Mouse (Mus musculus) CH12.LX (cell line): ENCODE measurements around the gene Olfr350. TPM values are rescaled to one million over a fixed set of nuclear protein-coding genes. Genes with fewer than 3 reads are reported as not detected.

ENCODE experiments used
- DNase-seq: peaks from one replicate; pipeline ENCODE4 v3.0.0-alpha.2; 2013; ENCODE audit errors: extremely low read depth
- H3K27ac ChIP-seq: 2 replicates; pipeline ENCODE4 v1.5.1; 2012; ENCODE audit warnings: low read depth, mild to moderate bottlenecking, control low read depth, moderate library complexity; ENCODE audit not compliant: insufficient read depth
- H3K27me3 ChIP-seq: replicated peaks from 2 replicates; pipeline ENCODE3; 2012; ENCODE audit warnings: inconsistent platforms
- H3K36me3 ChIP-seq, 2 experiments: replicated peaks in 1 of 2; 2 replicates each; pipeline versions ENCODE3 to v1.6.1; 2012; ENCODE audit warnings: inconsistent platforms in 1 of 2, low read length in 1 of 2, mild to moderate bottlenecking in 1 of 2, mixed read lengths in 1 of 2, moderate library complexity in 1 of 2; ENCODE audit not compliant: control insufficient read depth in 1 of 2, insufficient read depth in 1 of 2
- H3K4me1 ChIP-seq, 2 experiments: 2 replicates each; pipeline ENCODE4 v1.6.1; 2012; ENCODE audit warnings: inconsistent platforms in 1 of 2, moderate library complexity in 1 of 2; ENCODE audit not compliant: insufficient read depth in 2 of 2, control insufficient read depth in 1 of 2
- H3K4me2 ChIP-seq: 2 replicates; pipeline ENCODE4 v1.6.1; 2012; ENCODE audit warnings: low read depth, mild to moderate bottlenecking, control low read depth; ENCODE audit not compliant: poor library complexity, insufficient read depth, severe bottlenecking
- H3K4me3 ChIP-seq, 3 experiments: fragments of 150-350 bp in 1 of 3; sonication (generic) in 1 of 3; replicated peaks in 1 of 3; 2 replicates each; pipeline versions ENCODE3 to v1.5.1; 2011 to 2012; ENCODE audit warnings: low read depth in 2 of 3, low read length in 2 of 3, mild to moderate bottlenecking in 2 of 3, moderate library complexity in 2 of 3, control low read depth in 1 of 3, improper control_type of control experiment in 1 of 3, inconsistent platforms in 1 of 3, mixed read lengths in 1 of 3; ENCODE audit not compliant: poor library complexity in 1 of 3
- H3K79me2 ChIP-seq: replicated peaks from 2 replicates; pipeline ENCODE4 v1.6.1; 2012; ENCODE audit warnings: mild to moderate bottlenecking, moderate library complexity; ENCODE audit not compliant: control insufficient read depth, poor library complexity, insufficient read depth, severe bottlenecking; ENCODE audit errors: extremely low read depth
- H3K9ac ChIP-seq: 2 replicates; pipeline ENCODE4 v1.6.1; 2012; ENCODE audit warnings: low read depth, mild to moderate bottlenecking, control low read depth, moderate library complexity; ENCODE audit not compliant: insufficient read depth
- H3K9me3 ChIP-seq: replicated peaks from 2 replicates; pipeline ENCODE3; 2012; ENCODE audit warnings: low read length, inconsistent platforms, mixed read lengths
- BHLHE40 ChIP-seq: IDR thresholded peaks from 2 replicates; pipeline ENCODE4 v1.6.1; 2011; ENCODE audit warnings: mild to moderate bottlenecking, low read depth, low read length, improper control_type of control experiment
- CHD2 ChIP-seq: IDR thresholded peaks from 2 replicates; pipeline ENCODE4 v1.6.1; 2011; ENCODE audit warnings: low read length, improper control_type of control experiment
- E2F4 ChIP-seq: IDR thresholded peaks from 2 replicates; pipeline ENCODE4 v1.6.1; 2011; ENCODE audit warnings: low read depth, low read length, improper control_type of control experiment; ENCODE audit not compliant: insufficient replicate concordance
- GABPA ChIP-seq: IDR thresholded peaks from 2 replicates; pipeline ENCODE4 v1.6.1; 2012; ENCODE audit warnings: low read depth, low read length, improper control_type of control experiment, inconsistent platforms; ENCODE audit not compliant: insufficient replicate concordance
- IRF4 ChIP-seq: IDR thresholded peaks from 2 replicates; pipeline ENCODE4 v1.6.1; 2014; ENCODE audit warnings: low read depth, mild to moderate bottlenecking, inconsistent platforms, low read length, improper control_type of control experiment
- JUN ChIP-seq: IDR thresholded peaks from 2 replicates; pipeline ENCODE4 v1.6.1; 2011; ENCODE audit warnings: low read depth, mild to moderate bottlenecking, low read length, improper control_type of control experiment, moderate library complexity; ENCODE audit not compliant: insufficient read depth
- MEF2A ChIP-seq: IDR thresholded peaks from 2 replicates; pipeline ENCODE4 v1.6.1; 2014; ENCODE audit warnings: low read depth, mild to moderate bottlenecking, inconsistent platforms, low read length, improper control_type of control experiment, borderline replicate concordance
- NELFE ChIP-seq: IDR thresholded peaks from 2 replicates; pipeline ENCODE4 v1.6.1; 2011; ENCODE audit warnings: low read depth, low read length, improper control_type of control experiment
- POLR2A ChIP-seq: IDR thresholded peaks from 2 replicates; pipeline ENCODE4 v1.6.1; 2011; ENCODE audit warnings: low read depth, mild to moderate bottlenecking, improper control_type of control experiment, low read length
- RAD21 ChIP-seq: IDR thresholded peaks from 2 replicates; pipeline ENCODE4 v1.6.1; 2011; ENCODE audit warnings: low read depth, mild to moderate bottlenecking, low read length, improper control_type of control experiment, moderate library complexity
- SIN3A ChIP-seq: IDR thresholded peaks from 2 replicates; pipeline ENCODE4 v1.6.1; 2012; ENCODE audit warnings: low read length, improper control_type of control experiment, inconsistent platforms
- SMC3 ChIP-seq: IDR thresholded peaks from 2 replicates; pipeline ENCODE4 v1.6.1; 2011; ENCODE audit warnings: low read depth, low read length, improper control_type of control experiment
- USF2 ChIP-seq: conservative IDR thresholded peaks from 2 replicates; pipeline ENCODE4 v1.6.1; 2011; ENCODE audit warnings: low read depth, low read length, improper control_type of control experiment
- ZKSCAN1 ChIP-seq: IDR thresholded peaks from 2 replicates; pipeline ENCODE4 v1.6.1; 2012; ENCODE audit warnings: low read depth, inconsistent platforms, low read length, improper control_type of control experiment, borderline replicate concordance
- ZNF384 ChIP-seq: IDR thresholded peaks from 2 replicates; pipeline ENCODE4 v1.6.1; 2012; ENCODE audit warnings: low read depth, low read length, improper control_type of control experiment, inconsistent platforms
- dilution Hi-C: fragments of 300-500 bp; cut with MboI; formaldehyde crosslinking; loops from 2 replicates; pipeline ENCODE4 v1.14.3; 2020; ENCODE audit warnings: low sequenced_read_pairs; ENCODE audit not compliant: extremely low pct_unique_long_range_greater_than_20kb, extremely low pct_ligation_motif_present
- in situ Hi-C: fragments of 300-500 bp; cut with MboI; formaldehyde crosslinking; loops from 3 replicates; pipeline ENCODE4 v1.14.3; 2019; ENCODE audit warnings: low sequenced_read_pairs, low pct_ligation_motif_present, low pct_unique_long_range_greater_than_20kb, mixed read lengths
- polyA plus RNA-seq: library from polyadenylated mRNA; unstranded; fragments of >175 nt; gene quantifications from 2 replicates; pipeline ENCODE4 v1.2.1, GENCODE M21; 2012; ENCODE audit warnings: low read depth; ENCODE audit not compliant: insufficient read length
- total RNA-seq, 2 experiments: library from RNA; depleted of rRNA; stranded (reverse); fragments of 300-350 nt in 1 of 2; fragments of >200 nt in 1 of 2; gene quantifications; 2 replicates each; pipeline ENCODE4 v1.2.3; 2012 to 2014

Olfr350 gene
- total and polyA plus RNA-seq, 3 experiments, result not detected

DNA sequence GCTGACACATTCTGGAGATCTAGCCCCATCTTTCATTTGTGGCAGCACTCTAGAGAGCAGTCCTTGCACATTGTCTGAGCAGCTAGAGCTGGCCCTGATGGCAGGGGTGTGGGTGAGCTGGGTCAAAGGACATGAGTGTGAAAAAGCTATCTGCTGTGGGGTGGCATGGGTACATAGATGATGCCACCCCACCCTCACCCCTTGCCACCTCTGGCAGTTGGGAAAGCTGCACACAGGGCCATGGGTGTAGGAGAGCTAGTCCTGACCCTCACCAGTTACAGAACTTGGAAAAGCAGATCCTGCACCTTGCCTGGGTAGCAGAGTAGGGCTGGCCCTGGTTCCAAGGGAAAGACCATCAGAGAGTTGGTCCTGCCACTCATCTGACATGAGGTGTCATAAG is 51.0 kb downstream of the Olfr350 start:
- H3K9ac ChIP-seq, result no peak overlapping the region
- dilution Hi-C loops (no loop called here), in situ Hi-C loops (no loop called here)
- peaks cover 21% of the 10 kb centered on the region for H3K27me3 ChIP-seq
- no peaks in the 10 kb centered on the region for H3K36me3 ChIP-seq
- H3K4me3 ChIP-seq, result no peak overlapping the region
- H3K79me2 ChIP-seq, result no peaks in the 10 kb centered on the region
- TF ChIP-seq E2F4, result no peak
- TF ChIP-seq RAD21, result no peak
- no peak for TF ChIP-seq MEF2A
- TF ChIP-seq SMC3, result no peak
- TF ChIP-seq GABPA, result no peak
- TF ChIP-seq BHLHE40, result no peak
- TF ChIP-seq IRF4, result no peak
- TF ChIP-seq ZKSCAN1, result no peak
- TF ChIP-seq ZNF384, result no peak
- no peak for TF ChIP-seq JUN
- no peak for TF ChIP-seq CHD2
- no peak for TF ChIP-seq POLR2A
- no peak for TF ChIP-seq NELFE
- TF ChIP-seq USF2, result no peak
- no peak for TF ChIP-seq SIN3A
- no peaks in the 10 kb centered on the region for H3K4me1 ChIP-seq
- no peaks in the 10 kb centered on the region for H3K9me3 ChIP-seq
- H3K4me2 ChIP-seq, result no peak overlapping the region
- DNase-seq, result no peak
- no peak overlapping the region for H3K27ac ChIP-seq

Other genes starting within 250 kb of the Olfr350 start
- not detected in 2 replicates for gene Olfr345, start 206.3 kb upstream of the Olfr350 start, total RNA-seq (2012; rRNA removed)
- not detected in 2 replicates for gene Olfr345, start 206.3 kb upstream of the Olfr350 start, total RNA-seq (2014; rRNA removed)
- gene Olfr345, start 206.3 kb upstream of the Olfr350 start, polyA plus RNA-seq, result not detected in 2 replicates
- not detected in 2 replicates for gene Olfr346, start 160.5 kb upstream of the Olfr350 start, total RNA-seq (2012; rRNA removed)
- not detected in 2 replicates for gene Olfr346, start 160.5 kb upstream of the Olfr350 start, total RNA-seq (2014; rRNA removed)
- not detected in 2 replicates for gene Olfr346, start 160.5 kb upstream of the Olfr350 start, polyA plus RNA-seq
- gene Olfr347, start 114.4 kb upstream of the Olfr350 start, total RNA-seq (2012; rRNA removed), result not detected in 2 replicates
- gene Olfr347, start 114.4 kb upstream of the Olfr350 start, total RNA-seq (2014; rRNA removed), result not detected in 2 replicates
- gene Olfr347, start 114.4 kb upstream of the Olfr350 start, polyA plus RNA-seq, result not detected in 2 replicates
- not detected in 2 replicates for gene Olfr348, start 62.0 kb upstream of the Olfr350 start, total RNA-seq (2012; rRNA removed)
- gene Olfr348, start 62.0 kb upstream of the Olfr350 start, total RNA-seq (2014; rRNA removed), result not detected in 2 replicates
- not detected in 2 replicates for gene Olfr348, start 62.0 kb upstream of the Olfr350 start, polyA plus RNA-seq
- gene Olfr50, start 55.8 kb upstream of the Olfr350 start, total RNA-seq (2012; rRNA removed), result not detected in 2 replicates
- gene Olfr50, start 55.8 kb upstream of the Olfr350 start, total RNA-seq (2014; rRNA removed), result not detected in 2 replicates
- not detected in 2 replicates for gene Olfr50, start 55.8 kb upstream of the Olfr350 start, polyA plus RNA-seq
- not detected in 2 replicates for gene Olfr3, start 29.3 kb upstream of the Olfr350 start, total RNA-seq (2012; rRNA removed)
- gene Olfr3, start 29.3 kb upstream of the Olfr350 start, total RNA-seq (2014; rRNA removed), result not detected in 2 replicates
- gene Olfr3, start 29.3 kb upstream of the Olfr350 start, polyA plus RNA-seq, result not detected in 2 replicates
- not detected in 2 replicates for gene Olfr351, start 16.4 kb downstream of the Olfr350 start, total RNA-seq (2012; rRNA removed)
- gene Olfr351, start 16.4 kb downstream of the Olfr350 start, total RNA-seq (2014; rRNA removed), result not detected in 2 replicates
- gene Olfr351, start 16.4 kb downstream of the Olfr350 start, polyA plus RNA-seq, result not detected in 2 replicates
- not detected in 2 replicates for gene Olfr352, start 22.1 kb downstream of the Olfr350 start, total RNA-seq (2012; rRNA removed)
- not detected in 2 replicates for gene Olfr352, start 22.1 kb downstream of the Olfr350 start, total RNA-seq (2014; rRNA removed)
- not detected in 2 replicates for gene Olfr352, start 22.1 kb downstream of the Olfr350 start, polyA plus RNA-seq
- gene Olfr353, start 46.6 kb downstream of the Olfr350 start, total RNA-seq (2012; rRNA removed), result not detected in 2 replicates
- not detected in 2 replicates for gene Olfr353, start 46.6 kb downstream of the Olfr350 start, total RNA-seq (2014; rRNA removed)
- not detected in 2 replicates for gene Olfr353, start 46.6 kb downstream of the Olfr350 start, polyA plus RNA-seq
- not detected in 2 replicates for gene Olfr354, start 59.4 kb downstream of the Olfr350 start, total RNA-seq (2012; rRNA removed)
- gene Olfr354, start 59.4 kb downstream of the Olfr350 start, total RNA-seq (2014; rRNA removed), result not detected in 2 replicates
- gene Olfr354, start 59.4 kb downstream of the Olfr350 start, polyA plus RNA-seq, result not detected in 2 replicates
- not detected in 2 replicates for gene Olfr355, start 82.6 kb downstream of the Olfr350 start, total RNA-seq (2012; rRNA removed)
- not detected in 2 replicates for gene Olfr355, start 82.6 kb downstream of the Olfr350 start, total RNA-seq (2014; rRNA removed)
- not detected in 2 replicates for gene Olfr355, start 82.6 kb downstream of the Olfr350 start, polyA plus RNA-seq
- not detected in 2 replicates for gene Olfr356, start 90.8 kb downstream of the Olfr350 start, total RNA-seq (2012; rRNA removed)
- not detected in 2 replicates for gene Olfr356, start 90.8 kb downstream of the Olfr350 start, total RNA-seq (2014; rRNA removed)
- not detected in 2 replicates for gene Olfr356, start 90.8 kb downstream of the Olfr350 start, polyA plus RNA-seq
- not detected in 2 replicates for gene Olfr357, start 147.5 kb downstream of the Olfr350 start, total RNA-seq (2012; rRNA removed)
- gene Olfr357, start 147.5 kb downstream of the Olfr350 start, total RNA-seq (2014; rRNA removed), result not detected in 2 replicates
- not detected in 2 replicates for gene Olfr357, start 147.5 kb downstream of the Olfr350 start, polyA plus RNA-seq
- gene Olfr358, start 163.0 kb downstream of the Olfr350 start, total RNA-seq (2012; rRNA removed), result not detected in 2 replicates
- not detected in 2 replicates for gene Olfr358, start 163.0 kb downstream of the Olfr350 start, total RNA-seq (2014; rRNA removed)
- not detected in 2 replicates for gene Olfr358, start 163.0 kb downstream of the Olfr350 start, polyA plus RNA-seq
- gene Olfr360, start 219.4 kb downstream of the Olfr350 start, total RNA-seq (2012; rRNA removed), result not detected in 2 replicates
- not detected in 2 replicates for gene Olfr360, start 219.4 kb downstream of the Olfr350 start, total RNA-seq (2014; rRNA removed)
- gene Olfr360, start 219.4 kb downstream of the Olfr350 start, polyA plus RNA-seq, result not detected in 2 replicates
- not detected in 2 replicates for gene Olfr361, start 243.0 kb downstream of the Olfr350 start, total RNA-seq (2012; rRNA removed)
- gene Olfr361, start 243.0 kb downstream of the Olfr350 start, total RNA-seq (2014; rRNA removed), result not detected in 2 replicates
- gene Olfr361, start 243.0 kb downstream of the Olfr350 start, polyA plus RNA-seq, result not detected in 2 replicates